Mouse (Mus musculus): ENCODE data around the gene Cntn1.

DNA sequence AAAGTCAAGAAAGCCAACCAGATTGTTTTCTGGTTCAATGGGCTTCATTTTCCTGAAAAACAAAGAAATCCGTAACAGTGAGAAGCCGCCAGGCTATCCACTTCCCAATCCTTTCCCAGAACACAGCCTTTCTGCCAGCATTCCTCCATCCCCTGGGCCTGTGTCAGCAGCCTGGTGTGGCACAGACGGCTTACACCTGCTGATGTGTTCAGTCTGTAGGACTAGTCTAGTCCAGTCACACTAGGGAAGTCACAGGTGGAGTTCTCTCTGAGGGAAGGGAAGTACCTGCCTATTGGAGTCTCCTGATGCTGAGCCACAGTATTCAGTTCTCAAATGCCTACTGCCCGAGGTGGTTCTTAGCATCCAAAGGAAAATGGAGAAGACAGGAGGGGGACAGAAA, 111.9 kb downstream of the Cntn1 start:
- TF ChIP-seq CTCF (IDR thresholded peaks at IDR 0.05; ENCODE audit: low read depth, low read length) (no peak), POLR2A (IDR thresholded peaks at IDR 0.05; ENCODE audit: borderline replicate concordance, low read depth, low read length) (no peak)
